Mouse (Mus musculus): ENCODE measurements around the gene Gm5938. TPM values are rescaled to one million over a fixed set of nuclear protein-coding genes. Genes with fewer than 3 reads are reported as not detected.

Gm5938 gene
- total RNA-seq (2022), result not detected

DNA sequence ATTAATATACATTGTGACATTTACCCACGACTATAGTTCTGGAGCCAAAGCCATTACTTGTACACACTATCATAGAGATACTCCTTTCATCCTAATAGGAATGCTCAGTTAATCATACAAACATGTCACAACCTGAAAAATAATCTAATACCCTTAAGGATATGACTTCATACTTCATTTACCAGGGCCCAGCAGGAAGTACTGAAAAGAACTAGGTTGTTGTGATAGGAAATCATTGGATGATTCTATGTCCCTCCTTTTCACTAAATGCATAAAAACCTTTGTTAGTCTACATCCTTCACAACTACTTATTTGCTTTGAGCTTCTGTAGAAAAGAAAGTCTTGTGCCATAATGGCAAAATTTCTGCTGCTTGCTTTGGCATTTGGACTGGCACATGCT lies at the start of gene Gm5938:
TSS of gene Gm5938 (plus strand) at position 301 of the 400 bp plus-strand sequence.
- no peak for DNase-seq

DNA sequence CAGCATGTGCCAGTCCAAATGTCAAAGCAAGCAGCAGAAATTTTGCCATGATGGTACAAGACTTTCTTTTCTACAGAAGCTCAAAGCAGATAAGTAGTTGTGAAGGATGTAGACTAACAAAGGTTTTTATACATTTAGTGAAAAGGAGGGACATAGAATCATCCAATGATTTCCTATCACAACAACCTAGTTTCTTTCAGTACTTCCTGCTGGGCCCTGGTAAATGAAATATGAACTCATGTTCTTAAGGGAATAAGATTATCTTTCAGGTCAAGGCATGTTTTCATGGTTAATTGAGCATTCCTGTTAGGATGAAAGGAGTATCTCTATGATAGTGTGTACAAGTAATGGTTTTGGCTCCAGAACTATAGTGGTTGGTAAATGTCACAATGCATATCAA lies 34.0 kb upstream of the Gm5938 start, which contains the start of gene Obp1a:
TSS of gene Obp1a (minus strand) at position 101 of the 400 bp plus-strand sequence.
- DNase-seq, result no peak

Other genes starting within 250 kb of the Gm5938 start
- not detected for gene 5430402E10Rik, start 200.4 kb upstream of the Gm5938 start, total RNA-seq (2022)
- gene Obp1a, start 34.1 kb upstream of the Gm5938 start, total RNA-seq (2022), result not detected
- not detected for gene Obp1b, start 61.3 kb downstream of the Gm5938 start, total RNA-seq (2022)
- not detected for gene Gm14743, start 120.5 kb downstream of the Gm5938 start, total RNA-seq (2022)
- not detected for gene 4930480E11Rik, start 244.2 kb downstream of the Gm5938 start, total RNA-seq (2022)